Mouse (Mus musculus) myocyte (in vitro differentiated cells): ENCODE measurements at regions not wholly inside any gene's neighbourhood (a gene's known extent, or its start where the extent isn't known, plus 50 kb on each side); places are given as distances from the start of the nearest gene placed in this dataset.

Experiments used
- H3K27me3 ChIP-seq: one replicate; pipeline ENCODE4 v1.6.1; 2011; ENCODE audit not compliant: control insufficient read depth, insufficient read depth, insufficient read length
- H3K36me3 ChIP-seq: one replicate; pipeline ENCODE4 v1.6.1; 2011; ENCODE audit not compliant: control insufficient read depth, insufficient read depth
- H3K4me2 ChIP-seq: one replicate; pipeline ENCODE4 v1.6.1; 2011; ENCODE audit warnings: low read depth, control low read depth
- H3K4me3 ChIP-seq: one replicate; pipeline ENCODE4 v1.5.1; 2011; ENCODE audit warnings: mild to moderate bottlenecking, control low read depth, moderate library complexity
- H3K79me2 ChIP-seq: one replicate; pipeline ENCODE4 v1.6.1; 2011; ENCODE audit not compliant: control insufficient read depth, insufficient read depth
- H3ac ChIP-seq: one replicate; pipeline ENCODE4 v1.6.1; 2011; ENCODE audit not compliant: control insufficient read depth, insufficient read length
- CEBPB ChIP-seq: IDR thresholded peaks from 2 replicates; pipeline ENCODE4 v1.6.1; 2011; ENCODE audit warnings: mild to moderate bottlenecking, moderate library complexity; ENCODE audit not compliant: poor library complexity, insufficient read depth, severe bottlenecking
- E2F4 ChIP-seq: IDR thresholded peaks from one replicate; pipeline ENCODE4 v1.6.1; 2011; ENCODE audit warnings: mild to moderate bottlenecking, control low read depth, moderate library complexity; ENCODE audit not compliant: insufficient read depth
- MAX ChIP-seq: IDR thresholded peaks from one replicate; pipeline ENCODE4 v1.6.1; 2011; ENCODE audit warnings: low read depth, mild to moderate bottlenecking, control low read depth
- MYOD1 ChIP-seq, 3 experiments: IDR thresholded peaks; one replicate each; pipeline ENCODE4 v1.6.1; 2011; ENCODE audit warnings: control low read depth in 2 of 3, low read depth in 2 of 3, mild to moderate bottlenecking in 2 of 3, moderate library complexity in 1 of 3; ENCODE audit not compliant: insufficient read length in 2 of 3, control insufficient read depth in 1 of 3
- MYOG ChIP-seq, 3 experiments: IDR thresholded peaks; one replicate each; pipeline ENCODE4 v1.6.1; 2011; ENCODE audit warnings: control low read depth in 2 of 3, low read depth in 2 of 3, mild to moderate bottlenecking in 2 of 3; ENCODE audit not compliant: insufficient read length in 2 of 3, control insufficient read depth in 1 of 3, insufficient read depth in 1 of 3
- POLR2A ChIP-seq: IDR thresholded peaks from one replicate; pipeline ENCODE4 v1.6.1; 2011; ENCODE audit warnings: low read depth, mild to moderate bottlenecking, control low read depth, moderate library complexity; ENCODE audit not compliant: insufficient read length
- POLR2AphosphoS2 ChIP-seq: IDR thresholded peaks from one replicate; pipeline ENCODE4 v1.6.1; 2011; ENCODE audit warnings: low read depth, control low read depth; ENCODE audit not compliant: insufficient read length
- REST ChIP-seq: IDR thresholded peaks from one replicate; pipeline ENCODE4 v1.6.1; 2011; ENCODE audit warnings: mild to moderate bottlenecking, control low read depth, moderate library complexity; ENCODE audit not compliant: insufficient read depth, insufficient read length
- SRF ChIP-seq: IDR thresholded peaks from one replicate; pipeline ENCODE4 v1.6.1; 2011; ENCODE audit warnings: low read depth; ENCODE audit not compliant: control insufficient read depth, insufficient read length
- TCF12 ChIP-seq: IDR thresholded peaks from one replicate; pipeline ENCODE4 v1.6.1; 2011; ENCODE audit warnings: mild to moderate bottlenecking, control low read depth; ENCODE audit not compliant: poor library complexity, insufficient read depth, severe bottlenecking
- TCF3 ChIP-seq: IDR thresholded peaks from one replicate; pipeline ENCODE4 v1.6.1; 2011; ENCODE audit warnings: low read depth, control low read depth; ENCODE audit not compliant: insufficient read length
- USF1 ChIP-seq: IDR thresholded peaks from one replicate; pipeline ENCODE4 v1.6.1; 2011; ENCODE audit warnings: low read depth, mild to moderate bottlenecking, control low read depth, moderate library complexity

DNA sequence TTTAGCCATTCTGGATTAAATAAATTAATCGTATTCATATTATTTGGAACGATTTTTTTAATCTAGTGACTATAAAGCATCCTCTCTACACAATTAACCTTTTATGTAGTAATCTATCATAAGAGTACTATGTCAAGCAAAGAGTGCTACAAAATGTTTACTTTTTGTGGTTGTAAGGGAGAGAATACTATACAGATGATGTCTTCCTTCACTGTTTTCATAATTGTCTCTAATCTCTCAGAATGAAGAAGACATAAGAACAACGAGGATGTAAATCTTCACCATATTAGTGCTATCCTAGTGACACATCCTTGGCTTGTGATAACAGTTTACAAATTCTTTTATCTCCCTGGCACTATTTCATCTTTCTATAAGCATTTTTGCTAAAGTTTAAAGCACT is 735.6 kb downstream of the Flrt2 start:
- Histone ChIP-seq H3ac (no peak overlapping the region), H3K36me3 (no peaks in the 10 kb centered on the region), H3K4me2 (no peak overlapping the region), H3K27me3 (no peaks in the 10 kb centered on the region), H3K4me3 (no peak overlapping the region), H3K79me2 (no peaks in the 10 kb centered on the region)
- TF ChIP-seq USF1 (no peak), MYOG (IDR thresholded peaks at IDR 0.05; ENCODE audit: control insufficient read depth in 1 of 3, insufficient read depth in 1 of 3, insufficient read length in 2 of 3, low read depth in 2 of 3) (no peak), MAX (no peak), E2F4 (no peak)

DNA sequence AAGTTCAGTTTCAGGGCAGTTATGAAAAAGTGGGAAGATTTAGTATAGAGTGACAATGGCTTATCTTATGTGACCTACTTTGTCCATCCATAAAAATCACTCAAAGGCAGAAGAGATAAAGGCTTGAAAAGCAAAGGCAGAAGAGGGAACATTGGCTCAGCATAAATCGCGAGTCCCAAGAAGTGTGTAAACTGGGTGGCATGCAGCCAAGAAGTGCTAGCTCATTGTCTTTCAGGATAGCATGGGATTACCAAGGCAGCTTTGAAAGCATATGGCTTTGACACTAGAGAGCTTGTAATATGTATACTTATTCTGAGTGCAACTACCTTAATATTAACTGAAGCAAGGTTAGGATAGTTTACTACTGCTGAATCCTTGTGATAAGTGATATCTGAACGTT is 750.5 kb downstream of the Flrt2 start:
- Histone ChIP-seq H3K4me2 (no peak overlapping the region), H3ac (no peak overlapping the region), H3K79me2 (no peaks in the 10 kb centered on the region), H3K4me3 (no peak overlapping the region), H3K27me3 (no peaks in the 10 kb centered on the region), H3K36me3 (no peaks in the 10 kb centered on the region)
- no peak for TF ChIP-seq MYOD1 (IDR thresholded peaks at IDR 0.05; ENCODE audit: control insufficient read depth in 1 of 3, insufficient read length in 2 of 3, low read depth in 2 of 3)

DNA sequence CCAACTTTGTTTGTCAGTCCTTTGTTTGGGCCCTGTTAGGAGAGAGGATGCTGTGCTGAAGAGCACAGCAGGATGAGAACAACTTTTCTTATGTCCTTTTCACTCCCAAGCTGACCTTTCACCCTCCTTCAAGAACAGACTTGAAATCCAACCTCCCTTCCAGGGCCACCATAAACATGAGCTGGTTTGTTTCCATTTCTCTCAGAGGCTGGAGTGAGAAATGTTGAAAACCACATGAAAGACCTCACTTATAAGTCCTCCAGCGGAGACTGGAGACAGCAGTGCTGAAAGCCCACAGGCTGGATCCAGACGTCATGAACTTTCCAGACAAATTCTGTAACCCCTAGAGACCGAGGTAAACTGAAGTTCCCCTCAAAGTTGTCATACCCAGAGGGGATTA is 761.3 kb downstream of the Flrt2 start:
- H3K36me3 ChIP-seq = no peaks in the 10 kb centered on the region
- H3K4me2 ChIP-seq = no peak overlapping the region
- H3K79me2 ChIP-seq = no peaks in the 10 kb centered on the region
- no peak overlapping the region for H3K4me3 ChIP-seq
- TF ChIP-seq USF1 (no peak), MYOD1 (IDR thresholded peaks at IDR 0.05; ENCODE audit: control insufficient read depth in 1 of 3, insufficient read length in 2 of 3, low read depth in 2 of 3) (no peak), TCF3 (no peak), MAX (no peak), E2F4 (no peak), POLR2AphosphoS2 (no peak), SRF (no peak), MYOG (IDR thresholded peaks at IDR 0.05; ENCODE audit: control insufficient read depth in 1 of 3, insufficient read depth in 1 of 3, insufficient read length in 2 of 3, low read depth in 2 of 3) (no peak)
- no peak overlapping the region for H3ac ChIP-seq
- H3K27me3 ChIP-seq = no peaks in the 10 kb centered on the region

DNA sequence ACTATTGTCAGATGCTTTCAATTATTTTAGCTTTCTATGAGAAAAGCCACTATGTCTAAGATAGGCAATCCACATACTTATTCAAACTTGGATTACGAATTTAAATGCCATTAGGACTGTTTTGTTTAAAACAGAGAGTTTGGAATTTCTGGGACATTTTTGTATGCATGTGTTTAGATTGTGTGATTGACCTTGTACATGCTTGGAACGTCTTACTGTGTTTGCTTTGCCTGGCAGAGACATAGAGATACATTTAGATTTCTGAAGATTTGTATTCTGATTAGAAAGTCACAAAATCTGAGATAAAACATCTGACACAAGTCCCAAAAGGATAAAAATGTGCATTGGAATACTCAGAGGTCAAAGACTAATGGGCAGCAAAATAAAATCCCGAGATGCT is 784.3 kb downstream of the Flrt2 start:
- Histone ChIP-seq H3K4me2 (no peak overlapping the region), H3K27me3 (no peaks in the 10 kb centered on the region), H3K4me3 (no peak overlapping the region), H3K36me3 (no peaks in the 10 kb centered on the region), H3K79me2 (no peaks in the 10 kb centered on the region), H3ac (no peak overlapping the region)
- no peak for TF ChIP-seq USF1
- no peak for TF ChIP-seq TCF12
- TF ChIP-seq REST = no peak
- TF ChIP-seq E2F4 = no peak
- TF ChIP-seq TCF3 = no peak
- TF ChIP-seq MAX = no peak
- TF ChIP-seq POLR2A = no peak
- TF ChIP-seq POLR2AphosphoS2 = no peak
- no peak for TF ChIP-seq MYOD1 (IDR thresholded peaks at IDR 0.05; ENCODE audit: control insufficient read depth in 1 of 3, insufficient read length in 2 of 3, low read depth in 2 of 3)
- no peak for TF ChIP-seq CEBPB
- TF ChIP-seq SRF = no peak
- no peak for TF ChIP-seq MYOG (IDR thresholded peaks at IDR 0.05; ENCODE audit: control insufficient read depth in 1 of 3, insufficient read depth in 1 of 3, insufficient read length in 2 of 3, low read depth in 2 of 3)

DNA sequence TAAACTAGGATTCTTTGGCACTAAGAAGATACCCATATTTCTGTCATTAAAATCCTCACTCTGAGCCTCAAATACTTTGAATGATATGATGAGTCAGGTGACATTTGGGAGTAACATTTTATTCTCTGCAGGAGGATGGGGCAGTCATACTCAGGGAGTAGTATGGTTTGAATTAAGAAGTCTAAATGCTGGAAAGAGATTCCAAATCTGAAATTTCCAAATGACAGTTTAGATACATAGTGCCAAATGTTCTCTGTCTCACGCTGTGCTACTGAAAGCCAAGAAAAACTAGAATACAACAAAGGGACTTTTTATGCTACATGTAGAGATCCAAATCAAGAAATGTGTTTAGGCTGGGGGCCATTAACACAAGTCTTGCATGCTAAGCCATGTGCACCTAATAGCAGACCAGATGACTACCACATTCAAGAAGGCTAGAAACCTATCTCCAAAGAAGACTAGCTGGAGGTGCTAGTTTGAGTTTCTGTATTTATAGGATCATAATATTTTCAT is 796.5 kb downstream of the Flrt2 start:
- TF ChIP-seq SRF (no peak), MYOG (IDR thresholded peaks at IDR 0.05; ENCODE audit: control insufficient read depth in 1 of 3, insufficient read depth in 1 of 3, insufficient read length in 2 of 3, low read depth in 2 of 3) (no peak), E2F4 (no peak), TCF12 (no peak), REST (no peak)
- no peaks in the 10 kb centered on the region for H3K36me3 ChIP-seq
- H3ac ChIP-seq = no peak overlapping the region
- no peaks in the 10 kb centered on the region for H3K27me3 ChIP-seq
- H3K79me2 ChIP-seq = no peaks in the 10 kb centered on the region
- H3K4me2 ChIP-seq = no peak overlapping the region
- no peak overlapping the region for H3K4me3 ChIP-seq

DNA sequence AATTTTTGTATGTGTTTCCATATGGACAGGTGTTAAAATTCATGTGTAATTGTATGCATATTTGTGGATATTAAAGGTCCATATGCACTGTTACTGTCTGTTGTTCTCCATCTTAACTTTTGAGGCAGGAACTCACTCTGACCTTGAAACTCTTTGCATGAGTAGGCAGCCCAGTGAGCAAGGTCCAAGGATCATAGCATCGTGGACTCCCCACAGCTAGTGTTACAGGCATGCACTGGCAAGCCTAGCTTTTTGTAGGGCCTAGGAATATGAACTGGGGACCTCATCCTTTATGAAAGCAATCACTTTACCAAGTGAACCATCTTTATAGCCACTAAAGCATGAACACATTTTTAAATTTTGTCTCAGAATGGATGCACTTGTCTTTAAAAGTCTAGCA is 817.6 kb downstream of the Flrt2 start:
- Histone ChIP-seq H3K27me3 (no peaks in the 10 kb centered on the region), H3K4me2 (no peak overlapping the region), H3K4me3 (no peak overlapping the region), H3K36me3 (no peaks in the 10 kb centered on the region), H3ac (no peak overlapping the region), H3K79me2 (no peaks in the 10 kb centered on the region)
- TF ChIP-seq MAX = no peak
- no peak for TF ChIP-seq TCF3
- TF ChIP-seq POLR2AphosphoS2 = no peak
- TF ChIP-seq MYOD1 (IDR thresholded peaks at IDR 0.05; ENCODE audit: control insufficient read depth in 1 of 3, insufficient read length in 2 of 3, low read depth in 2 of 3) = no peak
- no peak for TF ChIP-seq E2F4
- TF ChIP-seq SRF = no peak
- no peak for TF ChIP-seq CEBPB
- no peak for TF ChIP-seq MYOG (IDR thresholded peaks at IDR 0.05; ENCODE audit: control insufficient read depth in 1 of 3, insufficient read depth in 1 of 3, insufficient read length in 2 of 3, low read depth in 2 of 3)
- TF ChIP-seq POLR2A = no peak
- no peak for TF ChIP-seq REST
- no peak for TF ChIP-seq TCF12
- TF ChIP-seq USF1 = no peak
